Mouse (Mus musculus) urinary bladder, postnatal 25 days (tissue): ENCODE data around the gene Grik2.
"Not testable (repeated sequence)": the region's sequence is repeated elsewhere in the genome, so short reads cannot be mapped to it uniquely, and the experiment has no call there.

Experiments used
- DNase-seq: peaks from one replicate; pipeline ENCODE4 v3.0.0; 2022; ENCODE audit warnings: low spot score

The Grik2 gene

DNA sequence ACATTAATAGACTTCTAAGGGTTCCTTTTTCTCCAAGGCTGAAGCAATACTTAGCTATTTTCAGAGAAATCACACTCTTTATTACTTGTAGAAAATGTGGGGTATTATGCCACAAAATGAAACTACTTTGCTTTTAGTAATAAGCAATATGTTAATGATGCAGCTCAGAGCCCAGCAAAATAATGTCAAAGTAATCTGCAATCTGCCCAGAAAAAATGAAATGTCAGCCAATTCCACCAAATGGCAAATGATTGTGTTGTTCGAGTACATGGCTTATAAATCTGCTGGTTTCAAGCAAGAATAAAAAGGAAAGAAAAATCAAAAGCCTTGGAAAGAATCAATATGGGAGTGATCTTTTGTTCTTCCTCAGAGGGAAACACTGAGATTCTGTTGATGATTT, 136.2 kb downstream of the Grik2 start:
- no peak for DNase-seq

DNA sequence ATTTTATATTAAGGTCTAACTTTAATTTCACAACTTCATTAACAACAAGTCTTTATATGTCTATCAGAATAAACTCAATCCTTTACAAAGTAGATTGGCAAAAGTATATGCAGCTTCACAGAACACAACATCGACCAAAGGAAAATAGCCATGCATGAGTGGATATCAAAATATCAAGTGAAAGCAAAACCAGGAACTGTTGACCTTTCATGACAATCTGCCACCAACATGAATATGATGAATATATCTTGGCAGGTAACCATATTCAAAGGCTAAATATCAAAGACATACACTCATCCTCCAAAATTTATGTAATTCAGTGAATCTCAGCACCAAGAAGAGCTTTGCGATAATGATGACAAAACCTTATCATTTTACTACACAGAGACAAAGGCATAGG, 141.4 kb downstream of the Grik2 start:
- DNase-seq: no peak

DNA sequence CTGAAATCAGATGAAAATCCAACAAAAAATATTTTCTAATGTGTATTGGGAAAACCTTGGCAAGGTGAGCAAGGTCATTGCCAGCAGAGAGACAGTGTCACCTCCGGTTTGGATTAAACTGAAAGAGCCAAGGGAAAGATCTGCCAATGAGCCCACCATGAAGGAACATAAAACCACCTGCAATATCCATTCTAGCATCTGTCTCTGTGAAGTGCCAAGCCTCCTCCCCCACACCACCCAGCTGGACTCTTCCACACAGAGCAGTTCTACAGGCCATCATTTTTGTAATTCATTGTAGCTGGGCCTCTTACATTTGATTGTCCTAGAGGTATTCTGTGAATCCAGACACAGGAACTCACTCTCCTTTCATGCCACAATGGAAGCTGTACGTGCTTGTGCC, 148.7 kb downstream of the Grik2 start:
- DNase-seq: no peak

DNA sequence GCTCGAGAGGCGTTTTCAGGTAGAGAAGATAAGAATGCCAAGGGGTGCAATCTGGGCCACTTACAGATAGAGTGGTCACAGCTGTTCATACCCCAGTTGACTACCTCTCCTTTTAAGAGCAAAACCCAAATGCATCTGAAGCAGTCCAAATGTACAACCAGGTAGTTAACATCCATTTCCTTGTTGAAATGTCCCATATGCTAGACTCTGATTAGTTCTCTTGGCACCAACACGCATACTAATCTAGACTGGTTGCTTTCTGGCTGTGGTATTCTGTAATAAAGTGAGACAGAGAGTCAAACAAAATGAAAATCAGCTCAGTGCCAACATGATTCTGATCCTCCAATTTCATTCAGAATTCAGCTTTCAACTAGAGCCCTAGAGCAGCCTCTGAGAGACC, 164.6 kb downstream of the Grik2 start:
- DNase-seq: no peak

DNA sequence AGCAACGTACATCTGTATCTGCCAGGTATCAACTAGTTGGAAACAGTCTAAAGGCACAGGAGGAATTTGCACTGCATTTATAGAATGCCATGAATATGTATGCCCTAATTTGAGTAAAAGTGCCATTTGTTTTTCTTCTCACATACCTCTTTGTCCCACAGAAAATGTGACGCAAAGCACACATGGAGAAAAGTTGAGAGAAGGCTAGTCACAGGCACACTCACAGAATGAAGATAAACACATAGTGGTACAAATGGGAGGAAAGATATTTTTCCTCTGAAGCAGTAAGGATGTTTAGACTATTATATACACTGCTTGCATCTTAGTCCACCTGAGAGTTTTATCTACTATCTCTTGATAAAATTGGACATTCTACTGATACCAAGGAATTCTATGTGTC, 190.9 kb downstream of the Grik2 start:
- no peak for DNase-seq

DNA sequence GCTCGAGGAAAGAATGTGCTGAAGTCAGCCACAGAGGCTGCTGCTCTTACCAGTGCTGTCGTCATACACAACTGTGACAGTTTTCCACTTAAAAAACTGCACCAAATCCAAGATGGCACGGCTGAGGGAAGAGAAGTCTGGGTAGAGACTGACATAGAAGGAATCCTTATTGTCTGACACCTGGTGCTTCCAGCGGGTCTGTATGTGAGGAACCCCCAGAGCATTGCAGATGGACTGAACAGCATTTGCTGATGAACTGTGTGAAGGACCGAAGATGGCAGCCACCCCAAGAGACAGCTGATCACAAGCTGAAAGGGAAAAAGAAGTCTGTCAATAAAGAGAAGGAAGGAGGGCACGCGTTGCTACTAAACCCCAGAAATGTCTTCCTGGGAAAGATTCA, 215.1 kb downstream of the Grik2 start:
- no peak for DNase-seq

DNA sequence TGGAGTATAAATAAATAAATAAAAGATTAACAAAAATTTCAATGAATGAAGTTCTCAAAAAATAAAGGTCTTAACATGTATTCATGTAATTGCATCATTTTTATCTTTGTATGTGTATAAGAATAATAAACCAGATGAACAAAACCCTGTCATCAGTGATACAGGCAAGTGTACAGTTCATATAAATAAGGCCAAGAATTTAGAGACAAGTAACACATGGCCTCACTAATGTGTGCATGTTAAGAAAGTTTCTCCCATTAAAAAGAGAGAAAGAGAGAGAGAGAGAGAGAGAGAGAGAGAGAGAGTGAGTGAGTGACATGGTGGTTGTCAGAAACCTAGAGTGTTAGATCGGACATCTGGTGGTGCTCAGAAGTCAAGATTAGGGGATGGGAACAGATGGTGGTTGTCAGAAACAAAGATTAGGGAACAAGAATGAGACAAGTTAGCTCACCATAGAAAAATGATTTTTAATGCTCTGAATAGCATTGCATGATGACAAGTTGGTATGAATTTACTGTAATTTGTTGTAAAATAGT, 228.6 kb downstream of the Grik2 start:
- no peak for DNase-seq

DNA sequence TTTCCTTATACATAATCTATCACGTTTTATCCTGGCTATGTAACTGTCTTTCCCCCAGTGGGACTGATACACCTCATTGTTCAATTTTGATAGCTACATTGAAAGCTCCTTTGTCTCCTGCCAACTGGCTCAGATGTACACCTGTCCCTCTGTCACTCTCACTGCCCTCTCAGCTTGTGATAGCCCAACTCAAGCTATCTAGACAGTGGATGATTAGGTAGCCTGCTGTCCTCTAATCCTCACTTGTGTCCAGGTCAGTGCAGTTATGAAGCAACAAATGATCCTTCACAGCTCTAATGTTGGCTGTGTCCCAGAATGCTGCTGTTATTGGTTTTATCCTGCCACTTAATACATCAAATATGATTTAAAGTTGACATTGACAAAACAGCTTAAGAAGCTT, 246.3 kb downstream of the Grik2 start:
- DNase-seq: no peak

DNA sequence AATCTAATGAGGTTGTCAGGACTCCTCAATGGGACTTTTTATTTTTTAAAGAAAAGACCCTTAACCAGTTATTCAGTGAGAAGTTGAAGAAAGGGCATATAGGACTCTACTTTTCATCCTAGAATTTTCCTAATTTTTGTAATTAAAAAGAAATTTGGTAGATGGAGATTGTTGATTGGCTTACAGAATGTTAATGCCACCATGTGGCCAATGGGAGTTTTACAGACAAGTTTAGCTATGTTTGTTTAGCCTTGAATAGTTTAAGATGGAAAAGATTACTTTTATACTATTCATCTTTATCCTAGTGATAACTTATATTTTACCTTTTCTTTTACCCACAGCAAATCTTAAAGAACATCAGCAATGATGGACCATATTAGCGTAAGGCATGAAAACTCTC, 268.8 kb downstream of the Grik2 start:
- no peak for DNase-seq

DNA sequence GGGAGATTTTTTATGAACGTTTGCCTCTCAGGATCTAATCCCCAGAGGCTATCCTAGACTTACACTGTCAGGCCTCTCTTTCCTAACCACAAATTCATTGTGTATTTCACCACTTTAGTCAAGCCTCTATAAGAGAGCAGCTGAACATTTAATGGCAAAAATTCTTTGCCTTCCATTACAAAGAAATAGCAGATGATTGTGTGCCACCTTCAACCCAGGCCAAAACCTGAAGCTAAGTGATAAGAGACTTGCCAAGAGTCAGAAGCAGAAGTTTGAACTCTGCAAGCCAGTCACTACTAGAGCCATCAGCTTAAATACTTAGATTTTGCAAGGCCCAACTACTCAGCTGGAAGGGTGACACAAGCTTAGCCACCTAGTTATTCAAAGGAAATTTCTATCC, 287.9 kb downstream of the Grik2 start:
- no peak for DNase-seq

DNA sequence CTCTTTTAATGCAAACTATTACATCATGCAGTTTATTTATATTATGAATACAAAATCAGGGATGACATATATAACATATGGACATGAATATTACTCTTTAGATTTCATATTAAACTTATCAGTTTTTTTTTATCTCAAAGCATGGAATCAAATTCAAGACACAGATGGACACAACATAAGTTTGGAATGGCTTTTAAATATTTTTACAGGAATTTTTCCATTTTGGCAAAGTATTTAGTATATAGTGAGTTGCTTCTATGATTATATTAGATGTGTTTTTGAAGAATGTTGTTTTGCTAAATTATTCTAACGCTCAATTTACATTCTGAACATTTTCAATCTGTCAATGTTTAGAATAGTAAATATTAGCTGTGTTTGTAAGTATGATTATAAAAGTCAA, 291.3 kb downstream of the Grik2 start:
- no peak for DNase-seq

DNA sequence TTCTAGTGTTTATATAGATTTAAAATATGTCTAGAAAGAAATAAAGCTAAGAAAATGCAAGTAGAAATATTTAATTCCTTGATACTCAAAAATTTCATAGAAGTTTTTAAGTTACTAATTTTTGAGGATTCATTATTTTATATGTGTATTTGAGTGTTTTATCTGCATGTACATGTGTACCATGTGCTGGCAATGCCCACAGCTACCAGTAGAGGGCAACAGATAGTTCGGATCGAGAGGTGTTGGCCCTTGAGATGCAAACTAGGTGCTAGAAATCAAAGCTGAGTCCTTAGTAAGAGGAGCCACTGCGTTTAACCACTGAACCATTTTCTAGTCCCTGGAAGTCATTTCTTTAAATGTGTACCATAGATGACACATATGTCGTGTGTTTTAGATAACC, 307.1 kb downstream of the Grik2 start:
- DNase-seq: no peak

DNA sequence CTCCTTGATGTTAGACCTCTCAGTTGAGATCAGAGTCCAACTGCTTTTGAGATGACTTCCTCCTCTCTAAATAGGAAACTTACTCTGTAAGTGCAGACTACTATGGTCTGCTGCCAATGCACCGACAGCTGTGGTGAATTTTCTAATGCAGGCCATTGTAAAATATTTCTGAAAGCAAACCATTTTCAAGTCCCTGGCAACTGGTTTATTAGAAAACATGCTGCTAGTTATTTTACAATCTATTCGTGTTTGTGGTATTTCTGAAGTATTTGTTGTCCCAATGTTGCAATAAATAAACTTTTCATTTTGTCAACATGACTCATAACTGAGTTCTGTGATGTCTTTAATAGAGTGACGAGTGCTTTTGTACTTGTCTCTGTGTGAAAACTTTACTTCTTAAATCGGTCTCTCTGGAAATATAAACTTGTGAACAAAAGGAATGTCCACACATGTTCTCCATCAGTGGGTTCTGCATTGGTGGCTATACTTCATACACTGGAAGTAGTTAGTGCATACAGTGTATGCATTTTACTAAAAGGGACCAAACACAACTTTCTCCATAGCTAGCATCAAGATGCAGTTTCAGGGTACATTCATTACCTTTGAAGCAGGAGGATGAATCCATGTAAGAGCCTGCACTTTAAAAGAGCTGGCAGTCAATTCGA, 308.3 kb downstream of the Grik2 start:
- DNase-seq: no peak

DNA sequence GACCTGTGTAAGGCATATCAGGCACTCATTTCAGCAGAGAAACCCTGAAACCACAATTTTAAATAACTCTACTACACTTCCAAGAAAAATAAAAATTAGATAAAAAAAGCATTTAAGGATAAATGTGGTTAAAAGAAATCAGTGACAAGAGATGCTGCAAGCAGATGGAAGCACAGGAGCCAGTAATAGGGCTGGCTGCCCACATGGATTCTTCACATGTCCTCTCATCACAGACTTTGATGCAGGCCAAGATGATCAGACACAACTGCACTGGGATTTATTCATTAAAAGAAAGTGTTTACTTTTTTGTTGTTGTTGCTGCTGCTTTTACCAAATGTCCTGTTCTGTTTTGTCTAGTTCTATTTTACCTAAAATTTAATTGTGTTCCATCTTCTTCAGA, 315.0 kb downstream of the Grik2 start:
- DNase-seq: no peak

DNA sequence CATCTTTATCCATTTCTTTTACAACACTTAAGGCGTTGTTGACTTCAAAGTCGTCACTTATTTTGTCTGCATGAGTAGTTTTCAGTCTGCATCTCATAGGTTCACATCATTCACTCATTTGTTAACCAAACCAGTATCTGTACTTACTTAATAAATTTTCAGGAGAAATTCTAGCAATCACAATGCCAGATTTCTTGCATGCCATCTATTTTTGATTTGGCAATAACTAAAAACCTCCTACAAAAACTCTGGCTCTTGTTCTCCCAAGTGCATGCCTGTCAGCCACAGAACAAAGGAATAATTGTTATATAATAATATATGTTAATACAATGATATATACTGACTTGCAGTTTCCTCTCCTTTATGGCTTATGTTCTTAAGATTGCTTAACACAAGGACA, 331.8 kb downstream of the Grik2 start:
- no peak for DNase-seq

DNA sequence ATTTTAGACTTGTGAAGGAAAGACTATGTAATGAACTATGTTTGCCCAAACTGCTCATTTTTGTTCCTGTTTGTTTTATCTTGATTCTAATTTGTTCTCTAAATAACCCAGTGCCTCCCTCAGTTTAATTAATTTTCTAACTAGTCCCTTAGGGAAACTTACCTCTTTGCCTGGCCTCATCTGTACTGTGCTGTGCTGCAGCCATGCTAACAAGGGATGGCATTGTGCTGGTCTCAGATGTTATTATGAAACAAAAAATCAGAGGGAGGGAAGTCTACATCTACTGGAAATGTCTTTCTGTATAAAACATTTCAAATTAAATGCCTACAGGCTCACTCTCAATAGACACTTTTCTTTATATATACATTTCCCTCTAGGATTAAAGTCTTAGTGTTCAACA, 335.0 kb downstream of the Grik2 start:
- no peak for DNase-seq

DNA sequence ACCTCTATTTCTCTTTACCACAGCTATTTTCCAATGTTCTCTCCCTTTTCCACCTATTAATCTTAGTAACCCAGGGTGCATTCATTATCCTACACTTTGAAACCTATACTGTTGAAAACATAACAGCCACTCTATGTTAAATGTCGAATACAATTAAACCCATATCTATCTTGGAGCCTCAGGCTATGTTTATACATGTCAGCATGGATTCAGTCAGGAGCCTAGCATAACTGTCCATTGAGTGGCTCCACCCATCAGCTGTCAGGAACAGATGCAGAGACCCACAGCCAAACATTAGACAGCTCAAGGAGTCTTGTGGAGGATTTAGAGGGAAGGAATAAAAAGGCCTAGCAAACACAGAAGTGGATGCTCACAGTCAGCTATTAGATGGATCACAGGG, 347.2 kb downstream of the Grik2 start:
- DNase-seq: no peak

DNA sequence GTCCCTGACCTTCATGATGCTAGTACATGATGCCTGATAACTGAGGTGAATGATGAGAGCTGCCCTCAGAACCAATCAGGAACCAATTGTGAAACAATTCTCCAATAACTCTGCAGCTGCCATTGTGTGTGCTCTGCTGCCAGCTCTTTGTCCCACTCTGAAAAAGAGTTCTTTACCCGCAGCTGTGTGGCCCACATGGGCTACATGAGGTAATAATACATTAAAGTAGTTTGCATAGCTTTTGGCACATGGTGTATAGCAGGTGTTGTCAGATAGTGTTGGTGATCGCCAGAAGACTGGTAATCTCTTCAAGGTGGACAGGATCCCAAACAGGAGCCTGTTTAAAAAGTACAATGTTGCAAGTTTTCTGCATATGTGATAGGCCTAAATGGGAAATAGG, 351.5 kb downstream of the Grik2 start:
- no peak for DNase-seq

DNA sequence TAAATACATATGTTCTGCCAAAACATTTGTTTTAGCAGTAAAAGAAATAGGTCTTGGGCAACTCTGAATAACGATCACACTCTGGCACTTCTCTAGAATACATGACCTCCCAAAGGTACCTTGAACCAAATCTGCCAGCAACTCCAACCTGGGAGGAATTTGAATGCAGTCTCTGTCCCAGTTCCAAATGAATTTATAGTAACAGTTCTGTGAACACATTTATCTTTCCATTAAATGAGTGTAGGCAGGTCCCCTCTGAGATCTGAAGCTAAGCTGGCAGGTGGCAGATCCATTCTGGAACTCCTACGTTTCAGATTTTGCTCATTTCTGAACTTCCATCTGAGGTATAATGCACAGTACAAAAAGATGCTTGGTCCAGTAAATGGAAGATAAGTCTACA, 352.3 kb downstream of the Grik2 start:
- no peak for DNase-seq

DNA sequence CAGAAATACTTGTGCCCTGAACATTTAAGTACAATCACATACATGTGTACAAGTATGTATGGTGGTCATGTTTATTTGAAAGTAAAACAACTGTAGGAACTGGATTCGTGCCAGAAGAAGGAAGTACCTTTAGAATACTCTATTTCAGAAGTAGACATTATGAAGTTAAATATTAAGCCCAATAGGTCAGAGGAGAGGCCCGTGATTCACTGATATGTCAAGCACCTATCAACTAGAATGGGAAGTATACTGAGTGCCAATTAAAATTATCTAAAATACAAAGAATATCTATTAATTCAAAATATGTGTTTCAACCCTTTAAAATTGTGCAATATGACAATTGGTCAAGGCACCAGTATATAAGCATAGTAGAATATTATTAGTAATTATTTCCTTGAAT, 355.7 kb downstream of the Grik2 start:
- DNase-seq: no peak

DNA sequence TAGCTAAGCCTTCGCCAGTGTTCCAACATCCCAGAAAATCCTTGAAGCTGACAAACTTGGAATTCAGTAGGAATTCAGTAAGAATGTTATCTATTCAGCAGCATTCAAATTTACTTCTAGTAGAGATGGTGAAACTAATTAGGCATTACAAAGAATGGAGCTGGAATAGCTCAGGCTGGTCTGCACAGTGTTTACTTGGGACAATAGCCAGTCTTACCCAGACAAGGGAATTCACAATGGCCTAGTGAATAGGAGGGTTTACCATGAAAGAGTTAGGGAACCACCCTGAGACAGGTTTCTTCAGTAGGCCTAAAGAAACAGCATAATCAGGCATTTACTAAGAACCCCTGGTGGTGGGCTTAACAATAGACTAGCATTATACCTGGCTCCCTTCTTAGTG, 371.4 kb downstream of the Grik2 start:
- not testable (repeated sequence) for DNase-seq

DNA sequence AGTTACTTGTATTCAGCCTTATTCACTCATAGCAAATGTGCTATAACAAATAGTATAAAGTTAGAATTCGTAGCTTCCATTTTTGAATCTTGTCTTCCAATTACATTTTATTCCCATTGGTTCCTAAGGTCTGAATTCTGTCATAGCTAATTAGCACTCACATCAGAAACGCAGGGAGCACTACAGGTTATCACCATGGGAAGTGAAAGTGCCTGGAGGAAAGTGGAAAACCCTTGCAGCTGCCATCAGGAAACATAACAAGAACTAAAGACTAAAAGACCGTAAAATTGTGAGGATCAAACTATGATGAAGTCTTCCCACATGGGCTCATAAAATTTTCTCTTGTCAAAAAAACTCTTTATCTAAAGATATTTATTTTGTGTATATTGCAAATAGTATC, 405.6 kb downstream of the Grik2 start:
- DNase-seq: no peak

DNA sequence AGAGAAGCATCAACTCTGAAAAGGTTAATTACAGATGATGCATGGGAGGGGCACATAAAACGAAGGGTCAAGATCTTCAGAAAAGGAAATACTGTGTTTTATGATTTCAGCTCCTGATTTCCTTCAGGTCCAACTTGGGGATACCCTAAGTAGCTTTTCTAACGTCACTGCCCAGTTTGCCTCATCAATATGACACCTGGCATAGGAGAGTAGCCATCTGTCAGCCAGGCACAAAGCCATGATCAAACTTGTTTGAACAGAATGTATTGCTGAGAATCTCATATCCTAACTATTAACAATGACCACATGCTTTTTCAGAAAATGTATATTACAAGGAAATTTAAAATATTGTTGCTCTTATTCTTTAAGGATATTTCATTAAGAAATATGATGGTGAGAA, 406.7 kb downstream of the Grik2 start:
- no peak for DNase-seq

DNA sequence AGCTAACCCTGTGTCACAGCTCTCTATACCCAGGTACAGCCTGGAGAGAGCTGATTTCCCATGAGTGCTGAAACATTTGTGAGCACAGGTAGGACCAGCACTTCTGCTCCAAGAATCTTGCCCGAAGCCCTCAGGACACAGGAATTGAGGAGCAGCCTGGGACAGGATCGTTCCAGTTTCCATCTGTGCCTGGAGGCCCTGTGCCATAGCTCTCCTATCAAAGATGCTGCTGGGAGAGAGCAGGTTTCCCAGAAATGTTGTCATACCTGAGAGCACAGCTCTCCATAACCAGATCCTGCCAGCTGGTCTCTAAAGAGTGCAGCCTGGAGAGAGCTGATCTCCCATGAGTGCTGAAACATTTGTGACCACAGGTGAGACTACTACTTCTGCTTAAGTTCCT, 420.0 kb downstream of the Grik2 start:
- no peak for DNase-seq

DNA sequence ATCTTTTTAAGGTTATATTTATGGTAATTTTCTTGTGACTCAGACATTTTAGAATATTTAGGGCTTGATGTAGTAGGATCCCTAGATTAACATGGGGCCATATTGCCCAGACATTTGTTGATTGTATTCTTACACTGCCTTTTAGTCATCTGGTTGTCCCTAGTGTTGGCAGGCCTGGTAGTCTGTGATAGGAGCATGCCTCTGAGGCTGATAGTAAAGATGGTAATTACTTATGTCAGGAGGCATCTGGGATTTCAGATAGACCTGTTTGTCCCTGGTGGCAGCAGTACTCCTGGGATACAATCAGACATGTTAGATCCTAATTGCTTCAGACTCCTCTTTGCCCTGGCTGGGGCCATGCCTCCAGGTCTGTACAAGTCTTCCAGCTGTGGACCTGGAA, 423.3 kb downstream of the Grik2 start:
- no peak for DNase-seq
